Mouse (Mus musculus): ENCODE results near the gene Traf2.

GRCm38 (mm10) chr2:25493476-25493961 lies 53.2 kb downstream of the Traf2 start, which contains the start of gene Lcn12:
- TF ChIP-seq CTCF (IDR thresholded peaks at IDR 0.05; ENCODE audit: insufficient read depth, low read length) = no peak
- TF ChIP-seq POLR2A (IDR thresholded peaks at IDR 0.05; ENCODE audit: borderline replicate concordance, extremely low read depth, low read depth, low read length) = no peak
